Mouse (Mus musculus): ENCODE measurements around the gene Coro7. TPM values are rescaled to one million over a fixed set of nuclear protein-coding genes. Genes with fewer than 3 reads are reported as not detected.

The Coro7 gene
- polyA plus RNA-seq, 1 experiment from 2014 or later = 12.4 TPM

DNA sequence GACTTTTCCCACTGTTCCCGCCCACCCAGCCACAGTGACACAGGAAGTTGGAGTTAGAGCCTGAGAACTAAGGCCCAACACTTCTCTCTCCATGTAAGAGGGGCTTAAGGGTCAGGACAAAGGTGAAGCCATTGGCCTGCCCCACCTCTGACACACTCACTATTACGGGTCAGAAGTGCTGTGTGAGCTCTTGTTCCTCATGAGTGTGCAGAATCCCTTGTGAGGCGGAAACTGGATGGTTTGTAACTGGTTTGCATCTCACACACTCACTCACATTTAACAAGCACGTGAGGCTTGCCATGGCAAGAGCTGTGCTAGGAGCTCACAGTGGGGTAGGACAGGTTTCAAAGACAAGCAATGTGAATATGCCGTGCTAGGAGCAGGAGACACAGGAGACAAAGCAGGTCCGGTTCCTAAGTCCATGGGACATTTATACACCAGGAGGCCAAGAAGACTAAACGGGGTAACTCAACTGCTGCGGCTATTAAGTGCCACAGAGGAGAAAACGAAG lies 23.0 kb downstream of the Coro7 start:
- Histone ChIP-seq H3K27me3 (ENCODE audit: control insufficient read depth, insufficient read depth, low read length) (no peaks in the 10 kb centered on the region), H3K4me3 (ENCODE audit: low read depth, low read length) (no peak overlapping the region), H3K4me1 (ENCODE audit: control insufficient read depth, insufficient read depth, low read length) (peaks cover 52% of the 10 kb centered on the region), H3K4me2 (no peak overlapping the region), H3K9me3 (replicated peaks; ENCODE audit: control insufficient read depth, low read length) (no peaks in the 10 kb centered on the region), H3K27ac (ENCODE audit: low read depth, low read length) (peak overlapping the region; percentile 84), H3K9ac (ENCODE audit: low read depth, low read length) (peak overlapping the region; percentile 29), H3K36me3 (ENCODE audit: control insufficient read depth, insufficient read depth, low read length) (peaks cover 17% of the 10 kb centered on the region)
- 50% methylated on average over 9 of the region's 9 CpGs for WGBS (ENCODE audit: insufficient replicate concordance)
- no peak for ATAC-seq (replicated peaks; ENCODE audit: insufficient number of reproducible peaks, low FRiP score, low TSS enrichment)

DNA sequence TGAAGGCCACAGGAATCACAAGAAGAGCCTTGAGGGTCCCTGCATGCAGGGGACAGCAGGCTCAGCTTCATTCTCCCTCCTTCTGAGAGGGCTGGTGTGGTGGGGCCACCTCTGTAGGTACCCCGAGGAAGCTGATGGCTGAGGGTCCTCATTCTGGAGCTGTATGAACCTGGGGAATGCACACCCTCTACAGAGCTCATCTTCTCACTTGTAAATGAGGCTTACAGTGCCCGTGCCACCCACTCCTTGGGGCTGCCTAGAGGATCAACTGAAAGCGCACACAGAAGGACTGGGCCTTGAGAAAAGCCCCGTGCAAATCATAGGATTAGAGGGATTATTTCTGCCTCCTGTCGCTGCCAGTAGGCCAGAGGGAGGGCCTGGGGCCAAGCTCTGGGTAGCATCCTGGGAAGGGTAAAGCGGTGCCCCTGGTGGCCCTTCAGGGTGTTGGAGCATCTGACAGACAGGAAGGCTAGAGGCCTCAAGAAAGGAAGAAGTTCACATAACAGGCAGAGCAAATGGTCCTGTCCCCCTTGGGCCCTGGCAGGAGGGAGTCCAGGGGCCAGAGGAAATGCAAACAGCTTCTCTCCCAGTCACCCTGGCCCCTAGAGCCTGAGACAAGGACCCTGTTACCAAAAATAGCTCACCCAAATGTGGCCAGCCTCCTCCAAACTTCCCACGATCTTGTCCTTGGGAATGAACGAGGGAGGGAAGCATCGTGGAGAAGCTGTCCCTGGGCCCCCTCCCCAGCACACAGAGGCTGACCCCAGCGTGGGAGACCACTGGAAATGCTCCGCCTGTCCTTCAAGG lies 23.6 kb downstream of the Coro7 start:
- Histone ChIP-seq H3K4me2 (peak overlapping the region; percentile 20), H3K4me3 (ENCODE audit: low read depth, low read length) (no peak overlapping the region), H3K36me3 (ENCODE audit: control insufficient read depth, insufficient read depth, low read length) (peaks cover 10% of the 10 kb centered on the region), H3K9me3 (replicated peaks; ENCODE audit: control insufficient read depth, low read length) (no peaks in the 10 kb centered on the region), H3K27ac (ENCODE audit: low read depth, low read length) (peak overlapping the region; percentile 84), H3K27me3 (ENCODE audit: control insufficient read depth, insufficient read depth, low read length) (no peaks in the 10 kb centered on the region), H3K4me1 (ENCODE audit: control insufficient read depth, insufficient read depth, low read length) (peaks cover 54% of the 10 kb centered on the region), H3K9ac (ENCODE audit: low read depth, low read length) (peak overlapping the region; percentile 65)
- WGBS (ENCODE audit: insufficient replicate concordance) = 21% methylated on average over 11 of the region's 11 CpGs
- no peak for ATAC-seq (replicated peaks; ENCODE audit: insufficient number of reproducible peaks, low FRiP score, low TSS enrichment)

DNA sequence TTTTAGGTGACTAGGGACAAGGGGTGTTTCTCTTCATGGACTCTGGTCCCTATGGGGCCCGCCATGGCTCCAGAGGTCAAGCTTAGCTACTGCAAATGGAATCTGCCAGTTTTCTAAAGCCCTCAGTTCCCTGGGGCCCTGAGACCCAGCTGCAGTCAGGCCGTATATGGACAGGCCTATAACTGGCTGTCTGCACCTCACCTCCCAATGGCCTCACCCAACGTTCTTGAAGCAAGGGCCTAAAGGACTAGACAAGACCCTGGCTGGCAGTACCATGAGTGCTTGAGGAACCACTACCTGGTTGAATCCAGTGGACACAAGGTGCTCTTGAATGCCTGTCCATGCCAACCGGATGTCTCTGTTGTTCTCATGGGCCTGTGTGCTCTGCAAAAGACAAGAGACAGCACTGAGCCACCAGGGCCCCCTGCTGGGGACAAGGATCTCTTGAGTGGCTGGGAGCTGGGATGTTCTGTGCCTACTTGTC lies 24.3 kb downstream of the Coro7 start:
- WGBS (ENCODE audit: insufficient replicate concordance) = 56% methylated on average over 4 of the region's 4 CpGs
- peaks cover 9% of the 10 kb centered on the region for H3K36me3 ChIP-seq (ENCODE audit: control insufficient read depth, insufficient read depth, low read length)
- no peak overlapping the region for H3K4me2 ChIP-seq
- ATAC-seq (replicated peaks; ENCODE audit: insufficient number of reproducible peaks, low FRiP score, low TSS enrichment) = no peak
- H3K9ac ChIP-seq (ENCODE audit: low read depth, low read length) = peak overlapping the region; percentile 65
- peaks cover 54% of the 10 kb centered on the region for H3K4me1 ChIP-seq (ENCODE audit: control insufficient read depth, insufficient read depth, low read length)
- H3K9me3 ChIP-seq (replicated peaks; ENCODE audit: control insufficient read depth, low read length) = no peaks in the 10 kb centered on the region
- H3K4me3 ChIP-seq (ENCODE audit: low read depth, low read length) = no peak overlapping the region
- H3K27me3 ChIP-seq (ENCODE audit: control insufficient read depth, insufficient read depth, low read length) = no peaks in the 10 kb centered on the region
- peak overlapping the region; percentile 84 for H3K27ac ChIP-seq (ENCODE audit: low read depth, low read length)

DNA sequence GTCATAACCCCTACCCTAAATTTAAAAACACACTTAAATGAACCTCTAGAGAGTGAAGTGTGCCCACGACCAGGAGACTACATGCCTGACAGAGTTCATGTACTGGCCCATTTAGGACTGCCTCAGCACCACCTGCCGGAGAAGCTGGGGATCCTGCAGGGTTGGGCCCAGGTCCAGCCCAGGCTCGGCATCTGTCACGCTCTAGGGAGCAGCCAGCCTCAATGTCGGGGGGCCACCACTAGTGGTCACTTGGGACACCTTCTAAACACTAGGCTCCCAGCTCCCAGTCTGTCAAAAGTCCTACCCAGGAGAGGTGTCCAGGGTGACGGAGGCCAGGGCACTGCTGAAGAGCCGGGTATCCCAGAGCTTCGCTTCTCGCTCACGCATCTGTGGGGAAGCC lies 24.9 kb downstream of the Coro7 start:
- WGBS (ENCODE audit: insufficient replicate concordance) = 73% methylated on average over 10 of the region's 10 CpGs
- 0 out of 2 replicates have a peak overlapping the region, but pooled peaks have one; percentile 16 for H3K9ac ChIP-seq (ENCODE audit: low read depth, low read length)
- no peak for ATAC-seq (replicated peaks; ENCODE audit: insufficient number of reproducible peaks, low FRiP score, low TSS enrichment)

DNA sequence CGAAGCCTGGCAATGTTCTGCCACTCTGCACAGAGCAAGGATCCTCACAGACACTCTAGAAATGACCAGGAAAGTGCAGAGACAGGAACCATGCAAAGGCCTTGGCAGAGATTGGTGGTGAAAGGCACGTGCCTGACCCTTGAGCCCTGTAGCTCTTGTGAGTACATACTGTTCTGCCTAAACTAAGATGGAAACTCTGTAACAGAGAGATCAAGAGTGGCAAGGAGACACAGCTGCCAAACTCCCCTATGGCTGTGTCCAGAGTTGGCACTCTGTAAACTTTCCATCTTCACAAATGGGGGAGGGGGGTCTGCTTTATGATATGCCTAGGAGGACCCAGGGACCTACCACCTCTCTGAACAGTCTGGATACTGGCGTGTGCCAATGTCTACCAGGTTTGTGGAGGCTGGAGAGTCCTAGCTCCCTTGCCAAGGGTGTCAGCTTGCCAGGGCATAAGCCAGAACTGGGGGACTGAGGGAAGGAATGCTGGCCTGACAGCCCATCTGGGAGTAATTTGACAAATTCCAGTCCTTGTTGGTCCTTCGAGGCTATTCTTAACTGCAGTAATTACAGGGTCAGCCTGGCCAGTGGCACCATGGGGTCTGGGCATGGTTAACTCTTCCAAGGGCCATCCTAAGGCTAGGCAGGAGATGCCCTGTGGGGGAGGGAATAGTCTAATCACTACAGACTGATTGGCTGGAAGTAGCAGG lies 26.7 kb downstream of the Coro7 start:
- Histone ChIP-seq H3K4me1 (ENCODE audit: control insufficient read depth, insufficient read depth, low read length) (peaks cover 49% of the 10 kb centered on the region), H3K27ac (ENCODE audit: low read depth, low read length) (peak overlapping the region; percentile 64), H3K36me3 (ENCODE audit: control insufficient read depth, insufficient read depth, low read length) (peaks cover 30% of the 10 kb centered on the region), H3K4me3 (ENCODE audit: low read depth, low read length) (no peak overlapping the region), H3K4me2 (no peak overlapping the region), H3K9ac (ENCODE audit: low read depth, low read length) (peak overlapping the region; percentile 10; the same call in 1 of the 2 replicates), H3K9me3 (replicated peaks; ENCODE audit: control insufficient read depth, low read length) (no peaks in the 10 kb centered on the region), H3K27me3 (ENCODE audit: control insufficient read depth, insufficient read depth, low read length) (no peaks in the 10 kb centered on the region)
- WGBS (ENCODE audit: insufficient replicate concordance) = 54% methylated on average over 4 of the region's 4 CpGs
- ATAC-seq (replicated peaks; ENCODE audit: insufficient number of reproducible peaks, low FRiP score, low TSS enrichment) = no peak

More for the DNA sequence above, 24.9 kb downstream of the Coro7 start:
- no peaks in the 10 kb centered on the region for H3K9me3 ChIP-seq (replicated peaks; ENCODE audit: control insufficient read depth, low read length)
- peaks cover 54% of the 10 kb centered on the region for H3K4me1 ChIP-seq (ENCODE audit: control insufficient read depth, insufficient read depth, low read length)
- no peak overlapping the region for H3K4me2 ChIP-seq
- peaks cover 15% of the 10 kb centered on the region for H3K36me3 ChIP-seq (ENCODE audit: control insufficient read depth, insufficient read depth, low read length)
- H3K27me3 ChIP-seq (ENCODE audit: control insufficient read depth, insufficient read depth, low read length) = no peaks in the 10 kb centered on the region
- no peak overlapping the region for H3K4me3 ChIP-seq (ENCODE audit: low read depth, low read length)
- 0 out of 2 replicates have a peak overlapping the region, but pooled peaks have one; percentile 84 for H3K27ac ChIP-seq (ENCODE audit: low read depth, low read length)

DNA sequence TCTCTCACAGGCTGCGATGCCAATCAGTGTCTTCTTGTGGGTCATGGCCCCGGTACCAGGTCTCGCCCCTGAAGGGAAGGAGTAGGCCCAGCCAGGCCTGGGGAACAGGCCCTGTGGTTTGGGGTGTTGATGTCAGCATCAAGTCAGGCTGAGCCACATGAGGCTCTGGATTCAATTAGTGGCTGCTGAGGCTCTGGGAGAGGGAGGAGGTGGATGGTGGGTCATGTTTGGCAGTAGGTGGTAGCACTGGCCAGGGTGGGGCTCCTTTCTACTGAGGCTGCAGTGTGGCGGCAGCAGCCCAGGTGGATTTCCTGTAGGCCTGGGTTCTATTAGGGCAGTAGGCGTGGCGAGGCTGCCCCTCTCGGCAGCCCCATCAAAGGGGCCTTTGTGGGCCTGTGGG lies 28.0 kb downstream of the Coro7 start:
- no peak for ATAC-seq (replicated peaks; ENCODE audit: insufficient number of reproducible peaks, low FRiP score, low TSS enrichment)
- H3K27me3 ChIP-seq (ENCODE audit: control insufficient read depth, insufficient read depth, low read length) = no peaks in the 10 kb centered on the region
- no peak overlapping the region for H3K4me2 ChIP-seq
- peaks cover 30% of the 10 kb centered on the region for H3K36me3 ChIP-seq (ENCODE audit: control insufficient read depth, insufficient read depth, low read length)
- no peaks in the 10 kb centered on the region for H3K9me3 ChIP-seq (replicated peaks; ENCODE audit: control insufficient read depth, low read length)
- H3K4me3 ChIP-seq (ENCODE audit: low read depth, low read length) = no peak overlapping the region
- H3K9ac ChIP-seq (ENCODE audit: low read depth, low read length) = peak overlapping the region; percentile 28; the same call in 1 of the 2 replicates
- WGBS (ENCODE audit: insufficient replicate concordance) = 75% methylated on average over 7 of the region's 7 CpGs
- H3K4me1 ChIP-seq (ENCODE audit: control insufficient read depth, insufficient read depth, low read length) = peaks cover 54% of the 10 kb centered on the region
- peak overlapping the region; percentile 55; the same call in 1 of the 2 replicates for H3K27ac ChIP-seq (ENCODE audit: low read depth, low read length)

DNA sequence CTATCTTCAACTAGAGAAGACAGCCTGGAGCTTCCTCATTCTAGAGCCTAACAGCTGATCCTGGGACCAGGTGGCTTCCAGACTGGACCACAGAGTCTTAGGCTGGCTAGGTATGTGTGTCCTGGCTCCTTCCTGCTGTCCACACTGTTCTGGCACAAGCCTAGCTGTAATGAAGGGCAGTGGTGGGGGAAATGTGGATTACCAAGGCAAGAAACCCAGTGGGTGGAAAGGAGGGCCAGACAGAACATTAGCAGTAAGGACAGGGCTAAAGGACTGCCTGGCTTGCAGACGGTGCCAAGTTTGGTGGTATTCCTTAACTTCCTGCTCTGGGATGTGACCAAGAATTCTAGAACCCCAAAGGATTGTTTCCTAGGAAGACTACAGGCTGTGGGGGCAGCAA lies 28.5 kb downstream of the Coro7 start:
- H3K9me3 ChIP-seq (replicated peaks; ENCODE audit: control insufficient read depth, low read length) = no peaks in the 10 kb centered on the region
- WGBS (ENCODE audit: insufficient replicate concordance) = 80% methylated on average over 1 of the region's 1 CpGs
- H3K27me3 ChIP-seq (ENCODE audit: control insufficient read depth, insufficient read depth, low read length) = no peaks in the 10 kb centered on the region
- peaks cover 30% of the 10 kb centered on the region for H3K36me3 ChIP-seq (ENCODE audit: control insufficient read depth, insufficient read depth, low read length)
- no peak overlapping the region; the same call in 1 of the 2 replicates for H3K9ac ChIP-seq (ENCODE audit: low read depth, low read length)
- ATAC-seq (replicated peaks; ENCODE audit: insufficient number of reproducible peaks, low FRiP score, low TSS enrichment) = no peak
- peaks cover 54% of the 10 kb centered on the region for H3K4me1 ChIP-seq (ENCODE audit: control insufficient read depth, insufficient read depth, low read length)
- no peak overlapping the region for H3K4me3 ChIP-seq (ENCODE audit: low read depth, low read length)
- no peak overlapping the region for H3K4me2 ChIP-seq
- peak overlapping the region; percentile 55 for H3K27ac ChIP-seq (ENCODE audit: low read depth, low read length)

DNA sequence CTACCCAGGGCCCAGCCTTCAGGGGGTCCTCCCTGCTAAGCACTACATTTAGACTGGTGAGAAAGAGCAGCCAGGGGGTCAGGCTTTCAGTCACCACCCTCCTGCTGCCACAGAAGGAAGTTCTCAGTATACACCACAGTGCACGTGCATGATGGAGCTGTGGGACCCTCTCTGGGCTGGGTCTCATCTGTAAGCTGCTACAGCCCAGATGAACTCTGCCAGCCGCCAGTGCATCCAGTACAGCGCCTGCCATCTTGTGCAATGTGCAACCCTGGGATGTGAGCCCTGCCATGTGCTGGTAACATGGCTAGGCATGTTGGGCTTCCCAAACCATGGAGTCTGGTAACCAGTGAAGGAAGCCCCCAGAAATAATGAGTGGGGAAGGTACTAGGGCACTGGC lies 29.4 kb downstream of the Coro7 start:
- Histone ChIP-seq H3K27ac (ENCODE audit: low read depth, low read length) (no peak overlapping the region), H3K36me3 (ENCODE audit: control insufficient read depth, insufficient read depth, low read length) (peaks cover 30% of the 10 kb centered on the region), H3K9ac (ENCODE audit: low read depth, low read length) (no peak overlapping the region), H3K27me3 (ENCODE audit: control insufficient read depth, insufficient read depth, low read length) (no peaks in the 10 kb centered on the region), H3K4me2 (no peak overlapping the region), H3K9me3 (replicated peaks; ENCODE audit: control insufficient read depth, low read length) (no peaks in the 10 kb centered on the region), H3K4me1 (ENCODE audit: control insufficient read depth, insufficient read depth, low read length) (peaks cover 50% of the 10 kb centered on the region), H3K4me3 (ENCODE audit: low read depth, low read length) (no peak overlapping the region)
- WGBS (ENCODE audit: insufficient replicate concordance) = 94% methylated on average over 3 of the region's 3 CpGs
- ATAC-seq (replicated peaks; ENCODE audit: insufficient number of reproducible peaks, low FRiP score, low TSS enrichment) = no peak

All from heart, embryonic 11.5 days (tissue).